Mouse (Mus musculus): Measurements from ENCODE around the gene Slc48a1. TPM values are rescaled to one million over a fixed set of nuclear protein-coding genes. Genes with fewer than 3 reads are reported as not detected.

The Slc48a1 gene
- polyA plus RNA-seq (2015; fragmentation: Nextera tagmentation; extraction: Ambion mirVana): 51.2 and 52.7 TPM in 2 replicates

- no peaks in the 10 kb centered on the region for H3K9me3 ChIP-seq (replicated peaks)
- peaks cover 57% of the 10 kb centered on the region for H3K4me1 ChIP-seq
- H3K9ac ChIP-seq: no peak within 1 kb of the TSS
- peak within 1 kb of the TSS; percentile 22; the same call in 1 of the 2 replicates for H3K27ac ChIP-seq (replicated peaks)
- no peak within 1 kb of the TSS for H3K4me2 ChIP-seq (replicated peaks)
- no peaks in the 10 kb centered on the region for H3K36me3 ChIP-seq
- H3K27me3 ChIP-seq: no peaks in the 10 kb centered on the region
- H3K4me3 ChIP-seq (replicated peaks): no peak within 1 kb of the TSS
- WGBS: 60% methylated on average over 8 of the region's 8 CpGs
- ATAC-seq (ENCODE audit: insufficient number of reproducible peaks, low FRiP score, low TSS enrichment, low read depth): no peak
These were observed at the start of gene Slc48a1 for GRCm38 (mm10) chr15:97778311-97779098. Slc48a1 (plus strand) TSS chr15:97778520.

- Histone ChIP-seq H3K4me3 (replicated peaks) (no peak overlapping the region), H3K27me3 (no peaks in the 10 kb centered on the region), H3K27ac (replicated peaks) (no peak overlapping the region), H3K9ac (no peak overlapping the region), H3K9me3 (replicated peaks) (no peaks in the 10 kb centered on the region), H3K4me1 (peaks cover 14% of the 10 kb centered on the region; the same call in 1 of the 2 replicates), H3K4me2 (replicated peaks) (no peak overlapping the region), H3K36me3 (no peaks in the 10 kb centered on the region)
- 59% methylated on average over 7 of the region's 7 CpGs for WGBS
- no peak for ATAC-seq (ENCODE audit: insufficient number of reproducible peaks, low FRiP score, low TSS enrichment, low read depth)
These were observed 49.5 kb upstream of the Slc48a1 start for GRCm38 (mm10) chr15:97728804-97729203.

- Histone ChIP-seq H3K4me3 (replicated peaks) (peak overlapping the region; percentile 1; the same call in 1 of the 2 replicates), H3K4me2 (replicated peaks) (0 out of 2 replicates have a peak overlapping the region, but pooled peaks have one; percentile 0), H3K4me1 (peaks cover 11% of the 10 kb centered on the region; the same call in 1 of the 2 replicates), H3K27ac (replicated peaks) (0 out of 2 replicates have a peak overlapping the region, but pooled peaks have one; percentile 3), H3K36me3 (no peaks in the 10 kb centered on the region), H3K27me3 (no peaks in the 10 kb centered on the region), H3K9me3 (replicated peaks) (no peaks in the 10 kb centered on the region), H3K9ac (no peak overlapping the region)
- no peak for ATAC-seq (ENCODE audit: insufficient number of reproducible peaks, low FRiP score, low TSS enrichment, low read depth)
- WGBS: 46% methylated on average over 6 of the region's 6 CpGs
These were observed 48.0 kb upstream of the Slc48a1 start for GRCm38 (mm10) chr15:97730365-97730764.

- Histone ChIP-seq H3K4me3 (replicated peaks) (peak within 1 kb of the TSS; percentile 1; the same call in 1 of the 2 replicates), H3K9ac (no peak within 1 kb of the TSS), H3K27me3 (no peaks in the 10 kb centered on the region), H3K4me2 (replicated peaks) (0 out of 2 replicates have a peak within 1 kb of the TSS, but pooled peaks have one; percentile 0), H3K4me1 (peaks cover 11% of the 10 kb centered on the region; the same call in 1 of the 2 replicates), H3K27ac (replicated peaks) (0 out of 2 replicates have a peak within 1 kb of the TSS, but pooled peaks have one; percentile 3), H3K36me3 (no peaks in the 10 kb centered on the region), H3K9me3 (replicated peaks) (no peaks in the 10 kb centered on the region)
- WGBS: 84% methylated on average over 8 of the region's 8 CpGs
- no peak for ATAC-seq (ENCODE audit: insufficient number of reproducible peaks, low FRiP score, low TSS enrichment, low read depth)
These were observed 47.2 kb upstream of the Slc48a1 start, which contains the start of gene Endou for GRCm38 (mm10) chr15:97731111-97731510. Endou (minus strand) TSS chr15:97731339.

GRCm38 (mm10) chr15:97731988-97732387, 46.3 kb upstream of the Slc48a1 start:
- WGBS: 90% methylated on average over 11 of the region's 11 CpGs
- Histone ChIP-seq H3K27ac (replicated peaks) (no peak overlapping the region), H3K4me2 (replicated peaks) (no peak overlapping the region), H3K4me3 (replicated peaks) (no peak overlapping the region), H3K9ac (no peak overlapping the region), H3K9me3 (replicated peaks) (no peaks in the 10 kb centered on the region), H3K27me3 (no peaks in the 10 kb centered on the region), H3K4me1 (peaks cover 11% of the 10 kb centered on the region; the same call in 1 of the 2 replicates), H3K36me3 (no peaks in the 10 kb centered on the region)
- no peak for ATAC-seq (ENCODE audit: insufficient number of reproducible peaks, low FRiP score, low TSS enrichment, low read depth)

- H3K4me3 ChIP-seq (replicated peaks): no peak overlapping the region
- H3K9ac ChIP-seq: no peak overlapping the region
- no peaks in the 10 kb centered on the region for H3K4me1 ChIP-seq
- no peak overlapping the region for H3K27ac ChIP-seq (replicated peaks)
- H3K27me3 ChIP-seq: no peaks in the 10 kb centered on the region
- ATAC-seq (ENCODE audit: insufficient number of reproducible peaks, low FRiP score, low TSS enrichment, low read depth): no peak
- H3K4me2 ChIP-seq (replicated peaks): no peak overlapping the region
- no peaks in the 10 kb centered on the region for H3K36me3 ChIP-seq
- no peaks in the 10 kb centered on the region for H3K9me3 ChIP-seq (replicated peaks)
- 83% methylated on average over 7 of the region's 7 CpGs for WGBS
These were observed 39.4 kb upstream of the Slc48a1 start for GRCm38 (mm10) chr15:97738923-97739322.

GRCm38 (mm10) chr15:97740283-97740732, 38.0 kb upstream of the Slc48a1 start:
- H3K4me2 ChIP-seq (replicated peaks): no peak overlapping the region
- no peak overlapping the region for H3K4me3 ChIP-seq (replicated peaks)
- H3K4me1 ChIP-seq: peaks cover 9% of the 10 kb centered on the region
- H3K27ac ChIP-seq (replicated peaks): no peak overlapping the region
- H3K9me3 ChIP-seq (replicated peaks): no peaks in the 10 kb centered on the region
- no peak overlapping the region for H3K9ac ChIP-seq
- no peaks in the 10 kb centered on the region for H3K36me3 ChIP-seq
- no peaks in the 10 kb centered on the region for H3K27me3 ChIP-seq
- WGBS: 68% methylated on average over 9 of the region's 9 CpGs
- no peak for ATAC-seq (ENCODE audit: insufficient number of reproducible peaks, low FRiP score, low TSS enrichment, low read depth)

GRCm38 (mm10) chr15:97741662-97742061, 36.7 kb upstream of the Slc48a1 start:
- ATAC-seq (ENCODE audit: insufficient number of reproducible peaks, low FRiP score, low TSS enrichment, low read depth): no peak
- WGBS: 74% methylated on average over 12 of the region's 12 CpGs
- no peaks in the 10 kb centered on the region for H3K9me3 ChIP-seq (replicated peaks)
- H3K27ac ChIP-seq (replicated peaks): no peak overlapping the region
- H3K4me1 ChIP-seq: peaks cover 10% of the 10 kb centered on the region
- H3K36me3 ChIP-seq: no peaks in the 10 kb centered on the region
- no peak overlapping the region for H3K4me3 ChIP-seq (replicated peaks)
- H3K4me2 ChIP-seq (replicated peaks): no peak overlapping the region
- H3K27me3 ChIP-seq: no peaks in the 10 kb centered on the region
- no peak overlapping the region for H3K9ac ChIP-seq

- no peaks in the 10 kb centered on the region for H3K36me3 ChIP-seq
- H3K4me2 ChIP-seq (replicated peaks): no peak overlapping the region
- no peak overlapping the region for H3K27ac ChIP-seq (replicated peaks)
- peaks cover 10% of the 10 kb centered on the region for H3K4me1 ChIP-seq
- H3K9me3 ChIP-seq (replicated peaks): no peaks in the 10 kb centered on the region
- H3K4me3 ChIP-seq (replicated peaks): no peak overlapping the region
- no peaks in the 10 kb centered on the region for H3K27me3 ChIP-seq
- ATAC-seq (ENCODE audit: insufficient number of reproducible peaks, low FRiP score, low TSS enrichment, low read depth): no peak
- H3K9ac ChIP-seq: no peak overlapping the region
- WGBS: 58% methylated on average over 7 of the region's 7 CpGs
These were observed 36.2 kb upstream of the Slc48a1 start for GRCm38 (mm10) chr15:97742074-97742473.

GRCm38 (mm10) chr15:97742600-97742999, 35.7 kb upstream of the Slc48a1 start:
- no peaks in the 10 kb centered on the region for H3K9me3 ChIP-seq (replicated peaks)
- peaks cover 10% of the 10 kb centered on the region for H3K4me1 ChIP-seq
- no peak overlapping the region for H3K4me3 ChIP-seq (replicated peaks)
- WGBS: 77% methylated on average over 4 of the region's 4 CpGs
- H3K9ac ChIP-seq: no peak overlapping the region
- no peak overlapping the region for H3K4me2 ChIP-seq (replicated peaks)
- H3K27me3 ChIP-seq: no peaks in the 10 kb centered on the region
- no peak for ATAC-seq (ENCODE audit: insufficient number of reproducible peaks, low FRiP score, low TSS enrichment, low read depth)
- no peaks in the 10 kb centered on the region for H3K36me3 ChIP-seq
- H3K27ac ChIP-seq (replicated peaks): no peak overlapping the region

GRCm38 (mm10) chr15:97743210-97743609, 35.1 kb upstream of the Slc48a1 start:
- Histone ChIP-seq H3K9me3 (replicated peaks) (no peaks in the 10 kb centered on the region), H3K27me3 (no peaks in the 10 kb centered on the region), H3K4me2 (replicated peaks) (no peak overlapping the region), H3K4me1 (peaks cover 13% of the 10 kb centered on the region), H3K4me3 (replicated peaks) (no peak overlapping the region), H3K9ac (no peak overlapping the region), H3K27ac (replicated peaks) (no peak overlapping the region), H3K36me3 (no peaks in the 10 kb centered on the region)
- no peak for ATAC-seq (ENCODE audit: insufficient number of reproducible peaks, low FRiP score, low TSS enrichment, low read depth)
- WGBS: 72% methylated on average over 5 of the region's 5 CpGs

All from embryonic facial prominence, embryonic 15.5 days (tissue).